Comparison of ENCODE assay signal across 12 mouse cellular contexts in the genomic region with DNA sequence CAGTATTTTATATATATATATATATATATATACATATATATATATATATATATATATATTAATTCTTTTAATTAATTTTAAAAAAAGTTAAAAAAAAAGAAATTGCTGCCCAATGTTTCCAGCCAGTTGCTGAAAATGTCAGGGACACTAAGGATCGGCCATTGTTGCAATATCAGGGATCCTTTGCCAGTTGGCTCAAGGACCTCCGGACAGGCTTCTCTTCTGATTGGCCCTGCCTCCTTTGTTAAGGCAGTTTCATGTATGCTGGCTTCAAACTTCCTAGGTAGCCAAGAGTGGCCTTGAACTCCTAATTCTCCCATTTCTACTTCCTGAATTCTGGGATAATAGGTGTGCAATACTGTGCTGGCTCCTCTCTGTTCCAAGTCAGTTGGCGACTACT.
"Had no signal": no experiment of that assay in that cellular context is flagged by ENCODE, and none has a peak within 500 bp of the region (broad histone marks: within the 10 kb centered on the region; RNA-seq: fewer than 3 reads in every experiment).

No protein-coding gene starts in this region.

- DNase-seq: retina, postnatal 1 day; right cerebral cortex, adult 18-20 months; right cerebral cortex, postnatal 14 days; right cerebral cortex, postnatal 25 days; right cerebral cortex, postnatal 4 days; spleen, adult 18-20 months; thymus, adult 18-20 months; thymus, adult 2 months; thymus, postnatal 14 days; thymus, postnatal 25 days; thymus, postnatal 36 days; thymus, postnatal 4 days had no signal
